Mouse (Mus musculus) bone marrow, adult 2 months (tissue): ENCODE data around the gene Cdc20. TPM values are rescaled to one million over a fixed set of nuclear protein-coding genes. Genes with fewer than 3 reads are reported as not detected.
A peak's percentile ranks its signal among the peaks of the same experiment; 100 is the strongest.

Experiments
- H3K27ac ChIP-seq: fragments of 200-500 bp; 2 replicates; pipeline ENCODE4 v1.5.1; 2012; ENCODE audit warnings: low read depth, mild to moderate bottlenecking, control low read depth, inconsistent platforms, low read length; ENCODE audit not compliant: control insufficient read depth, poor library complexity, insufficient read depth
- H3K4me1 ChIP-seq: fragments of 200-500 bp; 2 replicates; pipeline ENCODE4 v1.6.1; 2011; ENCODE audit warnings: low read length; ENCODE audit not compliant: control insufficient read depth, insufficient read depth
- H3K4me3 ChIP-seq: fragments of 200-500 bp; replicated peaks from 2 replicates; pipeline ENCODE3; 2011; ENCODE audit warnings: mild to moderate bottlenecking, low read depth, low read length, control low read depth; ENCODE audit not compliant: control insufficient read depth
- CTCF ChIP-seq: fragments of 200-500 bp; IDR thresholded peaks from 2 replicates; pipeline ENCODE4 v1.5.1; 2011; ENCODE audit warnings: low read length, control low read depth; ENCODE audit not compliant: control insufficient read depth, insufficient read depth
- POLR2A ChIP-seq: fragments of 200-500 bp; IDR thresholded peaks from 2 replicates; pipeline ENCODE4 v1.6.1; 2011; ENCODE audit warnings: low read depth, mild to moderate bottlenecking, control low read depth, low read length, borderline replicate concordance; ENCODE audit not compliant: control insufficient read depth
- WGBS: fragments of 180-500 bp; shearing (Covaris S2); methylation state at CpG from one replicate; pipeline ENCODE4 v1.1.7; 2018; 5-methylcytosine and 5-hydroxymethylcytosine counted together
- polyA plus RNA-seq: library from polyadenylated mRNA; stranded (reverse); fragments of >200 nt; gene quantifications from 2 replicates; pipeline ENCODE4 v1.2.4, GENCODE M21; 2011; ENCODE audit warnings: low replicate concordance; ENCODE audit not compliant: missing spikeins, insufficient read depth, insufficient read length

Gene Cdc20
- polyA plus RNA-seq, 1 experiment, result 92.1 TPM

- TF ChIP-seq POLR2A, result no peak
- Histone ChIP-seq H3K27ac (no peak overlapping the region), H3K4me3 (no peak overlapping the region), H3K4me1 (no peaks in the 10 kb centered on the region)
- WGBS, result 75% methylated on average over 24 of the region's 24 CpGs
These were observed 9.4 kb upstream of the Cdc20 start for GRCm38 (mm10) chr4:118446415-118447153.

GRCm38 (mm10) chr4:118445781-118446414 lies 8.7 kb upstream of the Cdc20 start:
- WGBS, result 74% methylated on average over 18 of the region's 18 CpGs
- Histone ChIP-seq H3K27ac (no peak overlapping the region), H3K4me3 (no peak overlapping the region), H3K4me1 (no peaks in the 10 kb centered on the region)
- no peak for TF ChIP-seq POLR2A
- TF ChIP-seq CTCF, result no peak

- Histone ChIP-seq H3K27ac (no peak overlapping the region), H3K4me1 (no peaks in the 10 kb centered on the region), H3K4me3 (no peak overlapping the region)
- WGBS, result 84% methylated on average over 10 of the region's 10 CpGs
- no peak for TF ChIP-seq POLR2A
- TF ChIP-seq CTCF, result no peak
These were observed 7.9 kb upstream of the Cdc20 start for GRCm38 (mm10) chr4:118445088-118445487.

- Histone ChIP-seq H3K4me3 (peak overlapping the region; percentile 56), H3K27ac (peak overlapping the region; percentile 89), H3K4me1 (peaks cover 3% of the 10 kb centered on the region; the same call in 1 of the 2 replicates)
- 13% methylated on average over 12 of the region's 12 CpGs for WGBS
- TF ChIP-seq CTCF (no peak), POLR2A (no peak)
These were observed 689 bp upstream of the Cdc20 start for GRCm38 (mm10) chr4:118437829-118438253.

- 90% methylated on average over 8 of the region's 8 CpGs for WGBS
- no peak overlapping the region for H3K27ac ChIP-seq
- H3K4me3 ChIP-seq, result no peak overlapping the region
- TF ChIP-seq POLR2A (no peak), CTCF (no peak)
- H3K4me1 ChIP-seq, result peaks cover 8% of the 10 kb centered on the region
These were observed 4.8 kb downstream of the Cdc20 start for GRCm38 (mm10) chr4:118432332-118432731.

GRCm38 (mm10) chr4:118429215-118429895 lies 7.8 kb downstream of the Cdc20 start:
- Histone ChIP-seq H3K4me1 (peaks cover 8% of the 10 kb centered on the region), H3K27ac (no peak overlapping the region), H3K4me3 (peak overlapping the region; percentile 23)
- 0 out of 2 replicates have a peak, but pooled peaks have one; percentile 12 for TF ChIP-seq POLR2A
- TF ChIP-seq CTCF, result no peak
- 47% methylated on average over 7 of the region's 7 CpGs for WGBS

GRCm38 (mm10) chr4:118428531-118429214 lies 8.5 kb downstream of the Cdc20 start:
- WGBS, result 31% methylated on average over 15 of the region's 15 CpGs
- TF ChIP-seq POLR2A (no peak), CTCF (no peak)
- Histone ChIP-seq H3K27ac (peak overlapping the region; percentile 92), H3K4me3 (peak overlapping the region; percentile 84), H3K4me1 (peaks cover 10% of the 10 kb centered on the region)
